Mouse (Mus musculus) gastrocnemius, postnatal 4 days (tissue): ENCODE measurements around the gene Cldn6. TPM values are rescaled to one million over a fixed set of nuclear protein-coding genes. Genes with fewer than 3 reads are reported as not detected.
A peak's percentile ranks its signal among the peaks of the same experiment; 100 is the strongest.

Experiments
- DNase-seq, 2 experiments: peaks; one replicate each; pipeline ENCODE4 v3.0.0; 2021 to 2022; ENCODE audit warnings: low spot score in 2 of 2, mixed read lengths in 2 of 2
- long read RNA-seq, 2 experiments: library from polyadenylated mRNA; stranded (forward); transcript quantifications; one replicate each; pipeline ENCODE4 v2.0.0; 2021
- total RNA-seq, 2 experiments: library from RNA; stranded (reverse); gene quantifications; 2 replicates each; pipeline ENCODE4 v1.2.3; 2021

Cldn6 gene
- not detected for total RNA-seq
- long read RNA-seq, experiment 1, result 0 reads
- long read RNA-seq, experiment 2, result 0 reads

DNA sequence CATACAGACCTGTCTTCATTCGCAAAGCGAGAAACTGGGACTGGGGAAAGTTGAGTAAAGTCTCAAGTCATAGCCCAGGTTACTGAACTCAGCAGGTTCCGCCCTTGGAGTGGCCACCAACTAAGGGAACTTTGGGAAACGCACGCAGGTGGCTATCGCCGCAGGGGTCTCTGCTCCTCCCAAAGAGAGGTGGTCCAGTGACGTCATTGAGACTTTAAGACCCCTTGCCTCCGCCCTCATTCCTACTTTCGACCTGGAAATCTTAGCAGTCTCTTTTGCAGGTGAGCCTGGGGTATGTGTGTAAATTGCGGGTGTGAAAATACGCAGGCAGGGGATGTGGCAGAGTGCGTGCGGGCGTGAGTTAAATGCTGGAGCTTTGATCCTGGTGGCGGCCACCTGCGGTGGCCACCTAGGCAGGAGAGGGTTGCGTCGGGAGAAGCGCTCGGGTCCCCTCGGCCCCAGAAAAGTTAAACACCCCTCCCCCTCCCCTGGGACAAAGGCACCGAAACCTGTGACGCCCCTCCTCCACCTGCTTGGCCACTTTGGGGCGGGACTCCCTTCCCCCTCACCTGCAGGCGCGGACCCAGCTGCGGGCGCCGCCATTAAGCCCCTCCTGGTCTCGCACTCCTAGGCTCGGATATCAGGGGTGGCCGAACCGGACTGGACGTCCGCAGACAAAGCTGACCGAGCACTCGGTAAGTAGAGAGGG lies at the start of gene Cldn6:
Gene Cldn6, plus strand, starts transcription at position 123 of the 709 bp plus-strand sequence.
- no peak for DNase-seq

DNA sequence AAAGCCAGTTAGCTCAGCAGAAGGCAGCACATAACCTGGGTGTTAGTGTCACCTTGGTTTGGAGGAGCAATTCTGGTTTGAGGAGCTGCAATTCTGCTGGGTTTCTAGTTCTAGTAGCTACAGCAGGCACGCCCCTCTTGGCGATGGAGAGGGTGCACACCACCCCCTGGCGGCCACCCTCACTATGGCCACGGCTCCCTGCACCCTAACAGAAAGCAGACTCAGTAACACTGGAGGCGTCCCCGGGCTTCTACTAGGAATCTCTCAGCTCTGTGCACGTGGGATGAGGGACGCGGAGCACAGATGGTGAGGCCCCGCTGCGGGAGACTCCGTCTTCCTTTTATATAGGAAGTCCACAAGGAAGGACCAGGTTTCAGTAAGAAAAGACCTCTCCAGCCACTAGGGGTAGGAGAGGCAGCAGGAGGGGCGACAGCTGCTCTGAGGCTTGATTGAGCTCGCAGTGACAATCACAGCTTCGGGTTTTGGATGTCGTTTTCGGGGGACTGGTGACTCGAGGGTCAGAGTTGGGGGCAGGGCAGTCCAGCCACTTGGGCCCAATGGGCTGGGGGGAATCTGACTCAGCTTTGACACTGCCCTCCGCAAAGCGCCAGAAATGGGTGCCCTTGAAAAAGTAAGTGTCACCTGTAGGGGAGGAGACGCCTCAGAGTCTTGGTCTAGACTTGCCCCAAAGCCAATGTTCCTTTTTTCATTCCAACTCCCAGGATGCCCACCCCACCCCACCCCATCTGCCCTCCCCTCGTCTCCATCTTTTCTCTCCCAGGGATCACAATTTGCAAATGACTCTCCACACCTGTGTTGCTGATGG lies 48.6 kb upstream of the Cldn6 start:
- DNase-seq, result peak; percentile 64 to 81

DNA sequence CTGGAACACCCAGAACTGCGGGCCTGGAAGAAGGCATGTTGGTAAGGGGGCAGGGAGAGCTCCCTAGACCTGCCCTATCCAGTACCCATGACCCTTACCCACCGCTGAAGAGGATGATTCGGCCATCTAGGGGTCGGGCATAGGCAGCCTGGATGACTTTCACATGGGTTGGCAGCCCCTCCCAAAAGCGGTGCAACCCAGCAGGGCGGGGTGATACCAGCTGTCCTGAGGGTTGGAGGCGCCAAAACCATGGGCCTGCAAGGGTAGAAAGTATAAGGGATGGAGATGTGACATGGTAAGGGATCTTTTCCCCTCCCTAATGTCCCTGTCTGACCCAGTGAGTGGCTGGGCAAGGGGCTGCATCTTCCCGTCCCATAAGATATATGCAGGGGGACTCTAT lies 47.8 kb upstream of the Cldn6 start:
- no peak for DNase-seq

DNA sequence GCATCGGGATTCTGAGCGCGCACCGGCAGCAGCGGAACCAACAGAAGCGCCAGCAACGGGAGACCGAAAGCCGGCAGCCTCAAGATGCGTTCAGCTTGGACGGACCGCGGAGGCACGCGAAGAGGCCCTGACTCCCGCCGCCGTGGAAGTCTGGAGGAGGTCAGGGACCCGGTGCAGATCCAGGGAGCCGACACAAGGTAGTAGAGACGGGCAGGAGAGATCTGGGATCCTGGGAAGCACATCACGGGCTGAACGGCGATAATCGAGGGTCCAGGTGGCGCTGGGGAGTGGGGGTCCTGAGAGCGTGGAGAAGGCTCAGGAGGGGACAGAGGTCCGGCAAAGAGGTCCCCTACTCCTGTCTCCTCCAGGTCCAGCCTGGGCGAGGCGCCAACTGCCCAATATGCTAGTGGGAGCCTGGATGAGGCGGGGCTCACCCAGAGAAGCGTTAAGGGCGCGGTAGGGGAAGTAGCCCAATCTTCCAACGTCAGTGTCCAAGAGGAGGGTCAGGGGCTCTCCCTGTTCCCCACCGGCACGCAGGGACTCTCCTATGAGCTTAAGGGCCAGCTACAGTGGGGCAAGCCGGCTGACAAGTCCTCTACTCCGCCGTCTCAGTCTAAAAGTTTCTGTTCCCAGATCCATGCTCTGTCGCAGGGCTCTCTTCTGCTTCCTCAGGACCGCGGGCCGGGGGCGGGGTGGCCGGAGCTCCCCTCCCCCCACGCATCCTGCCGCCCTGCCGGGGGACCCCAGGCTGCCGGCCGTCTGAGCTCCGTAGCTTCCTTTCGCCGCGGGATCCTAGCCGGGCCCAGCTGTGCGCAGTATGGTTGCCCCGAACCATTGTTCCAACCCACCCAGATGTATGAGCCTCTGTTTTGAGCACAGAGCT lies 34.2 kb upstream of the Cldn6 start, which contains the start of gene Mmp25:
Gene Mmp25, minus strand, starts transcription at position 665 of the 883 bp plus-strand sequence.
- no peak for DNase-seq

DNA sequence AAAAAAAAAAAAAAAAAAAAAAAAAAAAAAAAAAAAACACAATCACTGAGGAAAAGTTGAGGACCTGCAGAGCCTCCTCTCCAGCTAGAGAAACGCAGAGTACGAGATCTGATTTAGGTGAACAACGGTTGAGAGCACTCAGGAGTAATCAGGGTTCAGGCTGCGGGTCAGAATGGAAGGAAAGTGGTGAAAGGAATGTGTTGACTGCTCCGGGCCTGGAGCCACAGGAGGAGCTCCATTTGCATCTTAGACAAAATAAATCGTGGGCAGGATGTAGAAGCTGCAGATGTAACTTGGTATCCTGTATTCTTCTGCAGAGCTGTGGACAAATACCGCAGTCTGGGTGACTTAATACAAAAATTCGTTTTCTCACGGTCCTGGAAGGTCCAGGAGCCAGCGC lies 33.2 kb upstream of the Cldn6 start:
- no peak for DNase-seq

DNA sequence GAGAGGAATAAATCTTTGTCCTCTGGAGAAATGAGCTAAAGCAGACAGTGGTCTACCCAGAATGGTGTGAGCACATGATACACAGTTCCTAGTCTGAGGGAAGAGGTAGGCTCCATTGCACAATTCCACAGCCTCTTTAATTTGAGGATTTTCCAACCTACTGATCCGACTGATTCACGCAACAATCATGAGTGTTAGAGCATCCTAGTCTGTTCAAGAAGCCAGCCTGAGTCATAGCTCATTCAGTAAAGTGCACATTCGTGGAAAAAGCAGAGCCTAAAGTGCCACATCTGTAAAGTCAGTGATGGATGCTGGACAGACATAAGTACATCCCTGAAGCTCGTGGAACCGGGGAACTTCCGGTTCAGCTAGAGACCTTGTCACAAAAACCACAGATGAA lies 27.7 kb upstream of the Cldn6 start:
- DNase-seq, result no peak

DNA sequence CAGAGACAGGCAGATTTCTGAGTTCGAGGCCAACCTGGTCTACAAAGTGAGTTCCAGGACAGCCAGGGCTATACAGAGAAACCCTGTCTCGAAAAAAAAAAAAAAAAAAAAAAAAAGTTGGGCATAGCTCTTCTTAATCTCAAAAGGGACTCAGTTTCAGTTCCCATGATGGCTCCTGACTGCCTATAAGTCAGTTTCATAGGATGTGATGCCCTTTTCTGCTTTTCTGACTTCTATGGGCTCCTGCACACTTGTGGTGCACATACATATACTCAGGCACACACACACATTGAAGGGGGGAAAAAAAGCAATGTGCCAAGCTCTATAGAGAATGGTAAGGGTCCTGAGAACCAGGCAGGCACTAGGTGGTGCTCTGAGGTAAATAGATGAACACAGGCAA lies 25.7 kb upstream of the Cldn6 start:
- no peak for DNase-seq

DNA sequence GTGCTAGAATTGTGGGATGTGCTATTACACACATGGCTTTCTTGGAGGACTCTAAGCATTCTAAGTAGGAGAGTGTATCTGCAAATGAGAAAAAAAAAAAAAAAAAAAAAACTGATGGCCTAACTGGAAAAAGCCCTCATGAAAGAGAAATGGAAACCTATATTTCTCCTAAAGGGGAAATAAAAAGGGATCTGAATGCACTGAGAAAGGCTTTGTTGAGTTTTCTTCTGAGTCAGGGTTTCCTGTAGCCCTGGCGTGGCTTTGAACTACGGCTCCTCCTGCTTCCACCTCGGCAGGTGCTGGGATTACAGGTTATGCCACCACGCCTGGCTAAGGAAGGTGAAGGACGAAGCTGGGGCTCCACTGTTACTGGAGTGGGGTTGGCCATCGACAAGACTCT lies 25.0 kb upstream of the Cldn6 start:
- no peak for DNase-seq

DNA sequence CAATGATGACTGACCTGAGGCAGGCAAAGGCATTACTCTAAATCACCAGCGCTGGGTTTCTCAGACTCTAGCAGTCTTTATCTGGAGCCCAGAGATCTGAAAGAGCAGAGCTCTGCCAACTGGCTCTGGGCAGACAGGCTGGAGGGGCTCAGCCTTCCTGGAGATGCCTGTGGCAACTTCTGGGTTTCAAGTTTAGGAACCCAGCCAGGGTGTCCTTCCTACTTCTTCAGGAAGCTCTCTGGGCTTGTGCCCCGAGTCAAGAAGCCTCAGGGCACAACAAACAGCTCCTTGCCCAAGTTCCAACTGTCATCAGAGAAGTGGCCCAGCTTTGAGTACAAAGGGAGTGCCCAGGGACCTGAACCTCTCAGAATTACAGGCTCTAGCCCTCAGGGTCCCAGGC lies 24.6 kb upstream of the Cldn6 start:
- no peak for DNase-seq

DNA sequence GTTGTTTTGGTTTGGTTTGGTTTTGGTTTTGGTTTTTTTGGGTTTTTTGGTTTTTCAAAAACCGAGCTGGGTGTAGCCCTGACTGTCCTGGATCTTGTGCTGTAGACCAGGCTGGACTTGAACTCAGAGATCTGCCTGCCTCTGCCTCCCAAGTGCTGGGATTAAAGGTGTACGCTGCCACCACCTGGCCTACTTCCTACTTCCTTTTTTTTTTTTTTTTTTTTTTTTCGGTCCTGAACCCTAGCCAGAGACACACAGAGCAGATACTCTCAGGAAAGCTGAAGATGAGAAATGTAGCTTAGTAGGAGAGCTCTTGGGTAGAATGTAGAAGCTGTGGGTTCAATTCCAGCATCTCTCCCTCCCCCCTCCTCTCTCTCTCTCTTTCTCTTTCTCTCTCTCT lies 20.6 kb upstream of the Cldn6 start:
- DNase-seq, result no peak

DNA sequence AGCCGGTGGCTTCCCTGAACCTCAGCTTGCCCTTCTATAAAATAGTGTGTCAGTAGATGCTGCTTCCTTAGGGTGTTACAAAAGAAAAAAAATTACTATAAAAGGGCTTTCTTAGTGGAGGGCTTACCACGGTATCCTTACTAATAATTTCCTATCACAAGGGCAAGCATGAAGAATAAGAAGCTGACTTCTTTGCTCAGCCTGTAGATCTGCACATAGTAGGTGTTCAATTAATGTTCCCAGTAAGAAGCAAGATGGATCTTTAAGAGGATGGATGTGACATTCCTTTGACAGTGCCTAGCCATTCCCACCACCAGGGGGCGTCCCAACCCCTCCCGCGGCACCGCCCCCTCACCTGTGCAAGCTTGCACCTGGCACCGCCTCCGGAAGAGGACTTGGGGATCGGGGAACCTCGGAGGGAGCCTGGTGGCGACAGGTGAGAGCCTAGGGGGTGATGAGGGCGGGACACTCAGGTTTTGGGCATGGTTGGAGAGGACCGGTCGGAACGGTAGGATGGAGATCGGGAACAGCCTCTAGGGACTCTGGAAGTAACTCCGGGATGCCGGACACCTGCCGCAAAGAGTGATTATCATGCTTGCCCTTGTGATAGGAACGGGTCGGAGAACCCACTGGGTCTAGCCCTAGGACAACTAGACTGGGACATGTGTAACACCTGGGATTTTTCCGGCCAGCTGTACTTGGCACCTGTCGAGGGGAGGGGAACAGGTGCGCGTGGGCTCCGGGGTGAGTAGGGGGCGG lies 18.8 kb upstream of the Cldn6 start, which contains the start of gene Bicdl2:
Gene Bicdl2, plus strand, starts transcription at position 390 of the 759 bp plus-strand sequence.
- no peak for DNase-seq

DNA sequence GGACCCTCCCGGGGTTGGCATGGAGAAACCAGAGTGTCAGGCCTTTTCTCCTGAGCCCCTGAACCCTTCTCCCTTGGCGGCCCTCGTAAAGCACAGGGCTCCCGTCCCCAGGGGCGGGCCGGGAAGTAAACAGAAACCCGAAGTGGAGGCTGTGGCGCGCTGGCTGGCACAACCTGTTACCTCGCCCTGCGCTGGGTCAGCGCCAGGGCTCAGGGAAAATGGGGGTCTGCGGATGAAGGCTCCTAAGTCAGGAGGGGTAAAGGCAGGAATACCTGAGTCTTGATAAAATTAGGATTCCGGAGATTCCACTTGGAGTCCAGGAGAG lies 18.2 kb upstream of the Cldn6 start:
- DNase-seq, result no peak

DNA sequence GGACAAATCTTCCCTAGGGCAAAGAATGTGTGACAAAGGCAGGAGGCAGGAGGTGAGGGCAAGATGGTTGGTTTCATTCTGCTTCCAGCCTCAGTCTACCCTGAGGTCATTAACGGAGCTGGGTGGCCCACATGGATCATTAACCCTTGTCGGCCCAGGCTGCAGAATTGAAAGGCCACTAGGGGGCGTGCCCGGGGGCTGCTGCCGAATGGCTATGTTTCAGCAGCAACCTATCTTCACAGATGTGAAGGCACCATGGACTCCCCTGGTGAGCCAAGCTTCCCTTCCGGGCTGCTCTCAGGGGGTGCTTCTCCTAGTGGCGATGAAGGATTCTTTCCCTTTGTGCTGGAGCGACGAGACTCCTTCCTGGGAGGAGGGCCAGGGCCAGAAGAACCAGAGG lies 17.5 kb upstream of the Cldn6 start:
- DNase-seq, result no peak

DNA sequence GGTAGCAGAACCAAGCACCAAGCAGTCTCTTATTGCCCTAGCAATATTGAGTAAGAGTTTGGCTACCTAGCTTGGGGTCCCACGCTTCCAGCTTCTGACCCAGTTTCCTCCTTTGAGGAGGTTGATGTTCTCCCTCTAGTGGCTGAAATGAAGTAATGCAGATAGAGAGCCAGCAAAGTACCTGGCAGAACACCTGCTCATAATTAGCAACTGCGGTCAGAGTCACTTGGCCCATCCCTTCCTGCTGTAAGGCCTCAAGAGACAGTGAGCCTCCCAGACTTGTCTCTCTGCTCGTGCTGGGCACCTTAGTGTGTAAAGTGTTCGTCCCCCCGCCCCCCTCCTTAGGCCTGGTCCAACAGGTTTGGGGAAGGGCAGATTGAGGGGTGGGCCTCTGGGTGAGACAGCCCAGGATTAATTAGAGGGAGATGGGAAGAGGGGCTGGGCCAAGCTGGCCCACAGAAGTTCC lies 14.5 kb upstream of the Cldn6 start:
- DNase-seq, result no peak

DNA sequence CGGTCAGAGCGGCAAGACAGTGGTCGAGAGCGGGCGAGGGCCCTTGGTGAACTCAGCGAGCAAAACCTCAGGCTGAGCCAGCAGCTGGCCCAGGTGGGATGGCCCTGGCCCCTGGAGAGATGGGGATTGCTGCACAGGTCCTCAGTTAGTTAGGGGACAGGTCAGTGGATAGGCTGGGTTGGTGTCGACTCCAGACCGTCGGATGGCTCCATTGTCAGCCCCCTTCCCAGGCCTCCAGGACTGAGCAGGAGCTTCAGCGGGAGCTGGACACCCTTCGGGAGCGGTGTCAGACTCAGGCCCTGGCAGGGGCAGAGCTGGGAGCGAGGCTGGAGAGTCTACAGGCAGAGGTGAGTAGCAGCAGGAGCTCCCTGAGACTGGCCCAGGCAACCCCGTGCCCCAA lies 13.5 kb upstream of the Cldn6 start:
- no peak for DNase-seq

DNA sequence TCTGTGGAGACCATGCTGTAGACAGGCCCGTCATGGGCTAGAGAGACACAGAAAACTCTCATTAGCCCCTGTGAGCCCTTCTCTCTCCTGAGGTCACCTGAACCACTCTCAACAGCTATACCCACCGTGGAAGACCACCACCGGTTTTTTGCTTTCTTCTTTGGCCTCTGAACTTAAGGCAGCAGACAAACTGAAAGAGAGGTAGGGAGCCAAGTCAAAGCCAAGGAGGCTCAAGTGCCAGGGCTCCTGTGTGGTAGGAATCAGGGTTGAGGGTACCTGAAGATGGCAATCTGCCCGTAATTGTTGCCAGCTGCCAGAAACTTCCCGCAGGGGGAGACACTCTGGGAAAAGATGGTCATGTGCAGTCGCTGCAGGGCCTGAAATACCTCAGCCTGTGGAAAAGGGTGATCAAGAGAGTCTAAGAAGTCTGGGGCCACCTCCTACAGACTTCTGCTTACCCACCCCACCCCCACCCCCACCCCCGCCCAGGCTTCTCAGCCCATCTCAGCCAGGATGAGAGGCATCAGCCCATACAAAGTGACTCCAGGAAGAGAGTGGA lies 8.5 kb upstream of the Cldn6 start:
- DNase-seq, result no peak

DNA sequence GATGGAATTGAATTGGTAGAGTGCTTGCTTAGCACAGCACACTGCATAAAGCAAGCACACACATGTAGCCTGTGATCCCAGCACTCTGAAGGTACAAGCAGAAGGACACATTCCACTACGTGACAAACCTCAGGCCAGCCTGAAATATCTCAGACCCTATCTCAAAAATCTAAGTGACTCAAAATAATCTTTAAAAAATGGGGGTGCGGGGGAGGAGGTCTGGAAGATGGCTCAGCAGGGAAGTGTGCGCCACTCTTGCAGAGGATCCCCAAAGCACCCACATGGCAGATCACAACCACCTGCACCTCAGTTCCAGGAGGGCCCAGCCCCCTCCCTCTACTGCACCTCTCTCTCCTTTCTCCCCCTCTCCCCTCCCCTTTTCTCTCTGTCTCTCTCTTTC lies 7.5 kb upstream of the Cldn6 start:
- no peak for DNase-seq

DNA sequence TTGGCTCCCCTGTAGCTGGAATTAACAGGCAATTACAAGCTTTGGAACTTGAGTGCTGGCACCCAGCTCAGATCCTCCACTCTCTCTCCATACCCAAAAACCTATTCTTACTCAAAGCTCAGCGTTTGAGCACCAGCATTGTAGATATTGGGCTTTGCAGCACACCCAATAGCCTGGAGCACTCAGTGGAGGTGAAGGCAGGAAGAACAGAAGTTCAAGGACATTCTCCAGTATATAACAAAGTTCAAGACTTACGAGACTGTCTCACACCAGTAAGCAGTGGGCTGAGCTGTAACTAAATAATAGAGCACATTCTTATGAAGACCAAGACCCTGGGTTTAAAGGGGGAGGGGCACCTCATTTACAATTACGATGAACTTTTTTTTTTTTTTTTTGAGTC lies 6.3 kb upstream of the Cldn6 start:
- no peak for DNase-seq

DNA sequence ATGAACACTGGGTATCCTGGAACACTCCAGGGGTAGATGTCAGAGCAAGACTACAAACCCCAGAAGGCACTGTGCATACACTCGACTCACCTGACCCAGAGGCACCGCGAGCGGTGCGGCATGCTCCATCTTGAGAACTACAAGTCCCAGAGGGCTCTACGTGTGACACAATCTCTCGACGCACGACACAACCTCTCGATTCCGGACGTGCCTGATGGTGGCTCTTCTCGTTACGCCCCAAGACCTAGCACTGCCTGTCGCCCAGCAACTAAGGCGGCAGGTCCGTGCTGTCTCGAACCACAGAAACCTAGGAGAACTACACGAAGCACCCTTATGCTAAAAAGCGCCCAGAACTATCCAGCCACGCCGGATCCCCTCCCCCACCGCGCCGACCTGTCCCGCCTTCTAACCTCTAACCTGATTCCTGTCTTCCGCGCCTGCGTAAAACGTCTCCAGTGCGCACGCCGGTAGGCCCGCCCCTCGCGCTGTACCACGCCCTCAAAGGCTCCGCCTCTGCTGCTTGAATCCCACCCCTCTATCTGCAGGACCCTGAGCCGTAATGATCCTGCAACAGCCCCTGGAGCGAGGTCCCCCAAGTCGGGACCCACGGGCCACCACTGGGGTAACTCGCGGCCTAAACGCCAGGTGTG lies 5.5 kb upstream of the Cldn6 start, which contains the start of the genes Hcfc1r1 and Thoc6:
Gene Hcfc1r1, plus strand, starts transcription at position 173 of the 650 bp plus-strand sequence.
Gene Thoc6, minus strand, starts transcription at position 459 of the 650 bp plus-strand sequence.
- DNase-seq, result peak; percentile 69 to 86
